Mouse (Mus musculus): ENCODE measurements at regions not wholly inside any gene's neighbourhood (a gene's known extent, or its start where the extent isn't known, plus 50 kb on each side); places are given as distances from the start of the nearest gene placed in this dataset.

GRCm38 (mm10) chr7:136219564-136220244 is 503.5 kb upstream of the Mki67 start:
- H3K36me3 ChIP-seq: no peaks in the 10 kb centered on the region
- H3K9me3 ChIP-seq: no peaks in the 10 kb centered on the region
- no peak overlapping the region for H3K4me3 ChIP-seq (replicated peaks)
- ATAC-seq (ENCODE audit: insufficient number of reproducible peaks, insufficient read depth, low FRiP score, low TSS enrichment, low read depth): no peak
- H3K4me1 ChIP-seq (replicated peaks): peaks cover 52% of the 10 kb centered on the region
- H3K4me2 ChIP-seq: peak overlapping the region; percentile 11; the same call in 1 of the 2 replicates
- 0 out of 2 replicates have a peak overlapping the region, but pooled peaks have one; percentile 47 for H3K27ac ChIP-seq
- WGBS: 11% methylated on average over 14 of the region's 14 CpGs
- no peak overlapping the region for H3K9ac ChIP-seq (replicated peaks)
- peaks cover 23% of the 10 kb centered on the region for H3K27me3 ChIP-seq

GRCm38 (mm10) chr7:136220245-136221167 is 504.3 kb upstream of the Mki67 start:
- peak overlapping the region; percentile 47; the same call in 1 of the 2 replicates for H3K27ac ChIP-seq
- H3K4me2 ChIP-seq: no peak overlapping the region
- no peak for ATAC-seq (ENCODE audit: insufficient number of reproducible peaks, insufficient read depth, low FRiP score, low TSS enrichment, low read depth)
- WGBS: 38% methylated on average over 5 of the region's 5 CpGs
- H3K4me1 ChIP-seq (replicated peaks): peaks cover 44% of the 10 kb centered on the region
- no peaks in the 10 kb centered on the region for H3K9me3 ChIP-seq
- no peak overlapping the region for H3K9ac ChIP-seq (replicated peaks)
- no peak overlapping the region for H3K4me3 ChIP-seq (replicated peaks)
- peaks cover 17% of the 10 kb centered on the region for H3K27me3 ChIP-seq
- no peaks in the 10 kb centered on the region for H3K36me3 ChIP-seq

- Histone ChIP-seq H3K27ac (no peak overlapping the region), H3K9ac (replicated peaks) (no peak overlapping the region), H3K27me3 (peaks cover 14% of the 10 kb centered on the region), H3K4me2 (no peak overlapping the region), H3K4me1 (replicated peaks) (peaks cover 43% of the 10 kb centered on the region), H3K9me3 (no peaks in the 10 kb centered on the region), H3K4me3 (replicated peaks) (no peak overlapping the region), H3K36me3 (no peaks in the 10 kb centered on the region)
- 94% methylated on average over 7 of the region's 7 CpGs for WGBS
- ATAC-seq (ENCODE audit: insufficient number of reproducible peaks, insufficient read depth, low FRiP score, low TSS enrichment, low read depth): no peak
These were observed 505.5 kb upstream of the Mki67 start for GRCm38 (mm10) chr7:136221620-136222019.

- Histone ChIP-seq H3K27me3 (no peaks in the 10 kb centered on the region; the same call in 1 of the 2 replicates), H3K4me1 (replicated peaks) (peaks cover 36% of the 10 kb centered on the region), H3K4me3 (replicated peaks) (no peak overlapping the region), H3K36me3 (no peaks in the 10 kb centered on the region), H3K4me2 (no peak overlapping the region), H3K27ac (no peak overlapping the region), H3K9me3 (no peaks in the 10 kb centered on the region), H3K9ac (replicated peaks) (no peak overlapping the region)
- WGBS: 56% methylated on average over 7 of the region's 7 CpGs
- no peak for ATAC-seq (ENCODE audit: insufficient number of reproducible peaks, insufficient read depth, low FRiP score, low TSS enrichment, low read depth)
These were observed 509.9 kb upstream of the Mki67 start for GRCm38 (mm10) chr7:136226031-136226430.

- Histone ChIP-seq H3K36me3 (no peaks in the 10 kb centered on the region), H3K9ac (replicated peaks) (no peak overlapping the region), H3K4me3 (replicated peaks) (no peak overlapping the region), H3K9me3 (no peaks in the 10 kb centered on the region), H3K27me3 (no peaks in the 10 kb centered on the region; the same call in 1 of the 2 replicates), H3K27ac (no peak overlapping the region), H3K4me2 (no peak overlapping the region), H3K4me1 (replicated peaks) (peaks cover 40% of the 10 kb centered on the region)
- WGBS: 49% methylated on average over 2 of the region's 2 CpGs
- ATAC-seq (ENCODE audit: insufficient number of reproducible peaks, insufficient read depth, low FRiP score, low TSS enrichment, low read depth): no peak
These were observed 512.2 kb upstream of the Mki67 start for GRCm38 (mm10) chr7:136228331-136228730.

GRCm38 (mm10) chr7:136229592-136229991 is 513.4 kb upstream of the Mki67 start:
- no peak for ATAC-seq (ENCODE audit: insufficient number of reproducible peaks, insufficient read depth, low FRiP score, low TSS enrichment, low read depth)
- H3K36me3 ChIP-seq: no peaks in the 10 kb centered on the region
- H3K9ac ChIP-seq (replicated peaks): no peak overlapping the region
- no peak overlapping the region for H3K27ac ChIP-seq
- H3K27me3 ChIP-seq: peaks cover 8% of the 10 kb centered on the region; the same call in 1 of the 2 replicates
- H3K4me2 ChIP-seq: no peak overlapping the region
- WGBS: 65% methylated on average over 11 of the region's 11 CpGs
- peaks cover 40% of the 10 kb centered on the region for H3K4me1 ChIP-seq (replicated peaks)
- H3K4me3 ChIP-seq (replicated peaks): no peak overlapping the region
- no peaks in the 10 kb centered on the region for H3K9me3 ChIP-seq

GRCm38 (mm10) chr7:136232177-136232576 is 516.0 kb upstream of the Mki67 start:
- Histone ChIP-seq H3K27me3 (peaks cover 8% of the 10 kb centered on the region; the same call in 1 of the 2 replicates), H3K9ac (replicated peaks) (no peak overlapping the region), H3K4me2 (no peak overlapping the region), H3K4me3 (replicated peaks) (no peak overlapping the region), H3K9me3 (no peaks in the 10 kb centered on the region), H3K4me1 (replicated peaks) (peaks cover 44% of the 10 kb centered on the region), H3K36me3 (no peaks in the 10 kb centered on the region), H3K27ac (no peak overlapping the region)
- ATAC-seq (ENCODE audit: insufficient number of reproducible peaks, insufficient read depth, low FRiP score, low TSS enrichment, low read depth): no peak
- WGBS: 91% methylated on average over 4 of the region's 4 CpGs

- ATAC-seq (ENCODE audit: insufficient number of reproducible peaks, insufficient read depth, low FRiP score, low TSS enrichment, low read depth): no peak
- Histone ChIP-seq H3K27ac (no peak overlapping the region), H3K9me3 (no peaks in the 10 kb centered on the region), H3K9ac (replicated peaks) (no peak overlapping the region), H3K4me3 (replicated peaks) (no peak overlapping the region), H3K27me3 (0 out of 2 replicates have a peak, but pooled peaks cover 8% of the 10 kb centered on the region), H3K36me3 (no peaks in the 10 kb centered on the region), H3K4me1 (replicated peaks) (peaks cover 17% of the 10 kb centered on the region), H3K4me2 (no peak overlapping the region)
- whole genome bisulfite sequencing: 62% methylated on average over 2 of the region's 2 CpGs
These were observed 519.4 kb upstream of the Mki67 start for GRCm38 (mm10) chr7:136235563-136235962.

- Histone ChIP-seq H3K4me2 (no peak overlapping the region), H3K4me3 (replicated peaks) (no peak overlapping the region), H3K27me3 (0 out of 2 replicates have a peak, but pooled peaks cover 8% of the 10 kb centered on the region), H3K27ac (no peak overlapping the region), H3K9ac (replicated peaks) (no peak overlapping the region), H3K4me1 (replicated peaks) (peaks cover 17% of the 10 kb centered on the region), H3K9me3 (no peaks in the 10 kb centered on the region), H3K36me3 (no peaks in the 10 kb centered on the region)
- WGBS: 54% methylated on average over 10 of the region's 10 CpGs
- ATAC-seq (ENCODE audit: insufficient number of reproducible peaks, insufficient read depth, low FRiP score, low TSS enrichment, low read depth): no peak
These were observed 520.2 kb upstream of the Mki67 start for GRCm38 (mm10) chr7:136236391-136236790.

- no peaks in the 10 kb centered on the region for H3K9me3 ChIP-seq
- no peak overlapping the region for H3K4me2 ChIP-seq
- H3K27me3 ChIP-seq: 0 out of 2 replicates have a peak, but pooled peaks cover 7% of the 10 kb centered on the region
- no peak for ATAC-seq (ENCODE audit: insufficient number of reproducible peaks, insufficient read depth, low FRiP score, low TSS enrichment, low read depth)
- WGBS: 60% methylated on average over 6 of the region's 6 CpGs
- 0 out of 2 replicates have a peak, but pooled peaks cover 2% of the 10 kb centered on the region for H3K4me1 ChIP-seq (replicated peaks)
- no peak overlapping the region for H3K9ac ChIP-seq (replicated peaks)
- no peaks in the 10 kb centered on the region for H3K36me3 ChIP-seq
- no peak overlapping the region for H3K27ac ChIP-seq
- H3K4me3 ChIP-seq (replicated peaks): no peak overlapping the region
These were observed 549.5 kb upstream of the Mki67 start for GRCm38 (mm10) chr7:136265691-136266090.
